Mouse (Mus musculus): Measurements from ENCODE around the gene Tab1. TPM values are rescaled to one million over a fixed set of nuclear protein-coding genes. Genes with fewer than 3 reads are reported as not detected.
"Not testable (repeated sequence)": the region's sequence is repeated elsewhere in the genome, so short reads cannot be mapped to it uniquely, and the experiment has no call there.

Tab1 gene
- polyA plus RNA-seq, 1 experiment from 2014 or later: 12.2 TPM

- ATAC-seq (ENCODE audit: low read depth): no peak
- Histone ChIP-seq H3K4me3 (ENCODE audit: low read depth, low read length) (no peak overlapping the region), H3K27me3 (ENCODE audit: control insufficient read depth, insufficient read depth, low read depth, low read length) (no peaks in the 10 kb centered on the region), H3K27ac (ENCODE audit: low read length) (no peak overlapping the region), H3K4me1 (ENCODE audit: control insufficient read depth, low read depth, low read length) (peaks cover 3% of the 10 kb centered on the region), H3K9ac (ENCODE audit: low read depth, low read length) (no peak overlapping the region), H3K36me3 (ENCODE audit: control insufficient read depth, insufficient read depth) (no peaks in the 10 kb centered on the region), H3K9me3 (replicated peaks; ENCODE audit: control insufficient read depth, low read length) (no peaks in the 10 kb centered on the region), H3K4me2 (ENCODE audit: low read depth, low read length) (no peak overlapping the region)
- 74% methylated on average over 7 of the region's 7 CpGs for WGBS (ENCODE audit: insufficient replicate concordance)
Measured at GRCm38 (mm10) chr15:80114414-80114813, 18.5 kb upstream of the Tab1 start.

DNA sequence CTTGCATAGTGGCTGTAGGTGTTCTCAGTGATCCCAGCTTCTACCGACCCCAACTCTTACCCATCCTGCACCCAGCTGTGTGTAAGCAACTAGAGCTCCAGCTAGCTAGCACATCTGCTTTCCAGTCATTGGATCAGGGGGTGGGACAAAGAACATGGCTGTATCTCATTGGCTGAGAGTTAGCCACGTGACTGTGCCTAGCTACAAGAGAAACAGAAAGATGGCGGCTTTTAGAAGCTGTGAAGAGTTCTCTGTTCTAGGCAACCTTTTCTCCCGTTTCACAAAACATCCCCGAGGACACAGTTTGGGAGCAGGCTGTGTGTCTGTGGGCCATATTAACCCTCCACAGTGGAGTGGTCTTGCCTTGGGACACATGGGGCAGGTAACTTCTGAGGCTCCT is 17.7 kb upstream of the Tab1 start:
- Histone ChIP-seq H3K4me3 (ENCODE audit: low read depth, low read length) (no peak overlapping the region; the same call in 1 of the 2 replicates), H3K27me3 (ENCODE audit: control insufficient read depth, insufficient read depth, low read depth, low read length) (no peaks in the 10 kb centered on the region), H3K9me3 (replicated peaks; ENCODE audit: control insufficient read depth, low read length) (no peaks in the 10 kb centered on the region), H3K4me2 (ENCODE audit: low read depth, low read length) (0 out of 2 replicates have a peak overlapping the region, but pooled peaks have one; percentile 0), H3K9ac (ENCODE audit: low read depth, low read length) (no peak overlapping the region), H3K27ac (ENCODE audit: low read length) (no peak overlapping the region), H3K36me3 (ENCODE audit: control insufficient read depth, insufficient read depth) (no peaks in the 10 kb centered on the region), H3K4me1 (ENCODE audit: control insufficient read depth, low read depth, low read length) (peaks cover 3% of the 10 kb centered on the region)
- 61% methylated on average over 5 of the region's 5 CpGs for WGBS (ENCODE audit: insufficient replicate concordance)
- no peak for ATAC-seq (ENCODE audit: low read depth)

- no peak overlapping the region; the same call in 1 of the 2 replicates for H3K4me3 ChIP-seq (ENCODE audit: low read depth, low read length)
Measured at GRCm38 (mm10) chr15:80115866-80116794, 16.8 kb upstream of the Tab1 start.

DNA sequence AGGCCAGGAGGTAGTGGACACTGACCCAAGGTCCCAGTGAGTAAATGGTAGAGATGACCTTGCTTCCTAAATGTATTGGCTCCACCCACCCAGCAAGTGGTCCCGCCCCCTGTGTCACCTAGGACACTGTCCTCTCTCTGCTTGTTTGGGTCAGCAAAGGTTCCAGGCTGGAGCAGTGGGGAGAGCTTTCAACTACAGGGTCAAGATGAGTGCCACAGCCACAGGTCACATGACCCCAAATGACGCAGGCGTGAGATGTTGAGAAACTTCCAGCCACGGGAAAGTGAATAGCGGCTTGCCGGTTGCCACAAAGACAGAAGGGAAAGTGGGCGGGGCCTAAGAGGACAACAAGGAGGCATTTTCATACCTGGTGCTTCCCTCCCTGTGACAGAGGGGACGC is 15.8 kb upstream of the Tab1 start:
- Histone ChIP-seq H3K4me2 (ENCODE audit: low read depth, low read length) (no peak overlapping the region), H3K4me1 (ENCODE audit: control insufficient read depth, low read depth, low read length) (peaks cover 3% of the 10 kb centered on the region), H3K4me3 (ENCODE audit: low read depth, low read length) (no peak overlapping the region), H3K9ac (ENCODE audit: low read depth, low read length) (no peak overlapping the region), H3K27me3 (ENCODE audit: control insufficient read depth, insufficient read depth, low read depth, low read length) (no peaks in the 10 kb centered on the region), H3K36me3 (ENCODE audit: control insufficient read depth, insufficient read depth) (no peaks in the 10 kb centered on the region), H3K9me3 (replicated peaks; ENCODE audit: control insufficient read depth, low read length) (no peaks in the 10 kb centered on the region), H3K27ac (ENCODE audit: low read length) (no peak overlapping the region)
- 28% methylated on average over 8 of the region's 8 CpGs for WGBS (ENCODE audit: insufficient replicate concordance)
- peak; percentile 37; the same call in 1 of the 2 replicates for ATAC-seq (ENCODE audit: low read depth)

More at GRCm38 (mm10) chr15:80115866-80116794, 16.8 kb upstream of the Tab1 start:
- 0 out of 2 replicates have a peak overlapping the region, but pooled peaks have one; percentile 0 for H3K4me2 ChIP-seq (ENCODE audit: low read depth, low read length)
- 58% methylated on average over 13 of the region's 13 CpGs for WGBS (ENCODE audit: insufficient replicate concordance)
- H3K36me3 ChIP-seq (ENCODE audit: control insufficient read depth, insufficient read depth): no peaks in the 10 kb centered on the region
- 0 out of 2 replicates have a peak, but pooled peaks have one; percentile 7 for ATAC-seq (ENCODE audit: low read depth)
- H3K27ac ChIP-seq (ENCODE audit: low read length): no peak overlapping the region
- H3K9me3 ChIP-seq (replicated peaks; ENCODE audit: control insufficient read depth, low read length): no peaks in the 10 kb centered on the region
- peaks cover 3% of the 10 kb centered on the region for H3K4me1 ChIP-seq (ENCODE audit: control insufficient read depth, low read depth, low read length)
- H3K27me3 ChIP-seq (ENCODE audit: control insufficient read depth, insufficient read depth, low read depth, low read length): no peaks in the 10 kb centered on the region
- H3K9ac ChIP-seq (ENCODE audit: low read depth, low read length): no peak overlapping the region

GRCm38 (mm10) chr15:80119076-80119475 is 13.9 kb upstream of the Tab1 start:
- H3K4me3 ChIP-seq (ENCODE audit: low read depth, low read length): no peak overlapping the region
- H3K27me3 ChIP-seq (ENCODE audit: control insufficient read depth, insufficient read depth, low read depth, low read length): no peaks in the 10 kb centered on the region
- WGBS (ENCODE audit: insufficient replicate concordance): 77% methylated on average over 6 of the region's 6 CpGs
- H3K9me3 ChIP-seq (replicated peaks; ENCODE audit: control insufficient read depth, low read length): no peaks in the 10 kb centered on the region
- no peak for ATAC-seq (ENCODE audit: low read depth)
- no peak overlapping the region for H3K27ac ChIP-seq (ENCODE audit: low read length)
- no peak overlapping the region for H3K4me2 ChIP-seq (ENCODE audit: low read depth, low read length)
- peaks cover 3% of the 10 kb centered on the region for H3K4me1 ChIP-seq (ENCODE audit: control insufficient read depth, low read depth, low read length)
- no peaks in the 10 kb centered on the region for H3K36me3 ChIP-seq (ENCODE audit: control insufficient read depth, insufficient read depth)
- H3K9ac ChIP-seq (ENCODE audit: low read depth, low read length): no peak overlapping the region

- Histone ChIP-seq H3K4me3 (ENCODE audit: low read depth, low read length) (no peak overlapping the region), H3K4me2 (ENCODE audit: low read depth, low read length) (no peak overlapping the region), H3K27me3 (ENCODE audit: control insufficient read depth, insufficient read depth, low read depth, low read length) (no peaks in the 10 kb centered on the region), H3K36me3 (ENCODE audit: control insufficient read depth, insufficient read depth) (no peaks in the 10 kb centered on the region), H3K27ac (ENCODE audit: low read length) (no peak overlapping the region), H3K9ac (ENCODE audit: low read depth, low read length) (no peak overlapping the region), H3K9me3 (replicated peaks; ENCODE audit: control insufficient read depth, low read length) (no peaks in the 10 kb centered on the region), H3K4me1 (ENCODE audit: control insufficient read depth, low read depth, low read length) (no peaks in the 10 kb centered on the region; the same call in 1 of the 2 replicates)
- 84% methylated on average over 9 of the region's 9 CpGs for WGBS (ENCODE audit: insufficient replicate concordance)
- no peak for ATAC-seq (ENCODE audit: low read depth)
Measured at GRCm38 (mm10) chr15:80121721-80122325, 11.1 kb upstream of the Tab1 start.

GRCm38 (mm10) chr15:80122431-80122830 is 10.5 kb upstream of the Tab1 start:
- WGBS (ENCODE audit: insufficient replicate concordance): 82% methylated on average over 6 of the region's 6 CpGs
- ATAC-seq (ENCODE audit: low read depth); H3K9ac ChIP-seq (ENCODE audit: low read depth, low read length); H3K9me3 ChIP-seq (replicated peaks; ENCODE audit: control insufficient read depth, low read length); H3K27ac ChIP-seq (ENCODE audit: low read length); H3K4me3 ChIP-seq (ENCODE audit: low read depth, low read length); H3K4me1 ChIP-seq (ENCODE audit: control insufficient read depth, low read depth, low read length); H3K4me2 ChIP-seq (ENCODE audit: low read depth, low read length); H3K27me3 ChIP-seq (ENCODE audit: control insufficient read depth, insufficient read depth, low read depth, low read length); H3K36me3 ChIP-seq (ENCODE audit: control insufficient read depth, insufficient read depth): not testable (repeated sequence)

- H3K4me2 ChIP-seq (ENCODE audit: low read depth, low read length): no peak overlapping the region
- 66% methylated on average over 4 of the region's 4 CpGs for WGBS (ENCODE audit: insufficient replicate concordance)
- H3K4me3 ChIP-seq (ENCODE audit: low read depth, low read length): no peak overlapping the region
- H3K27ac ChIP-seq (ENCODE audit: low read length): no peak overlapping the region
- ATAC-seq (ENCODE audit: low read depth): no peak
- no peaks in the 10 kb centered on the region for H3K27me3 ChIP-seq (ENCODE audit: control insufficient read depth, insufficient read depth, low read depth, low read length)
- H3K36me3 ChIP-seq (ENCODE audit: control insufficient read depth, insufficient read depth): no peaks in the 10 kb centered on the region
- H3K9ac ChIP-seq (ENCODE audit: low read depth, low read length): no peak overlapping the region
- peaks cover 12% of the 10 kb centered on the region for H3K4me1 ChIP-seq (ENCODE audit: control insufficient read depth, low read depth, low read length)
- no peaks in the 10 kb centered on the region for H3K9me3 ChIP-seq (replicated peaks; ENCODE audit: control insufficient read depth, low read length)
Measured at GRCm38 (mm10) chr15:80124651-80125050, 8.3 kb upstream of the Tab1 start.

GRCm38 (mm10) chr15:80127191-80127590 is 5.7 kb upstream of the Tab1 start:
- Histone ChIP-seq H3K36me3 (ENCODE audit: control insufficient read depth, insufficient read depth) (no peaks in the 10 kb centered on the region), H3K9ac (ENCODE audit: low read depth, low read length) (no peak overlapping the region), H3K27me3 (ENCODE audit: control insufficient read depth, insufficient read depth, low read depth, low read length) (no peaks in the 10 kb centered on the region), H3K27ac (ENCODE audit: low read length) (no peak overlapping the region), H3K4me1 (ENCODE audit: control insufficient read depth, low read depth, low read length) (peaks cover 34% of the 10 kb centered on the region), H3K4me2 (ENCODE audit: low read depth, low read length) (no peak overlapping the region), H3K9me3 (replicated peaks; ENCODE audit: control insufficient read depth, low read length) (no peaks in the 10 kb centered on the region), H3K4me3 (ENCODE audit: low read depth, low read length) (no peak overlapping the region)
- WGBS (ENCODE audit: insufficient replicate concordance): 21% methylated on average over 1 of the region's 1 CpGs
- ATAC-seq (ENCODE audit: low read depth): no peak

All from liver, embryonic 16.5 days (tissue).